Mouse (Mus musculus): ENCODE results near the gene Des.

DNA sequence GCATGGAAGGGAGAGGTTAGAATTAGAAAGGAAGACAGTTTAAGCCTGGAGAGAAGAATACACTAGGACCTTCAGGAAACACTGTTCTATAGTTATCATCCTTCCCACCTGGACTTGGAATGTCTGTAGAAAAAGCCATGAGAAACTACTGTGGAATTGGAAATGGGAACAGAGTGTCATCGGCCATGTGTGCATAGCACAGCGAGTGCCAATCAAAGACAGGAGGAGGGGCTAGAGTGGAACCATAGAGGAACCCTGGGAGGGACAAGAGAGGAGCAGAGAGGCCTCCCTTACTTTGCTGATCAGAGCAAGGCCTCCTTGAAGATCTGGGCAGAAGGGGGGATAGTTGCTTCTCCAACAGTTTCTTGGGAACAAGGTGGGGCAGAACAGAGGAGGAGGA is 19.1 kb downstream of the Des start:
- no peak for TF ChIP-seq CTCF (IDR thresholded peaks at IDR 0.05 in 2 of 3, conservative IDR thresholded peaks at IDR 0.05 in 1 of 3; ENCODE audit: control insufficient read depth in 1 of 3, insufficient read depth in 1 of 3, low read depth in 2 of 3, low read length in 3 of 3, poor library complexity in 1 of 3, severe bottlenecking in 1 of 3)
- no peak for TF ChIP-seq POLR2A (IDR thresholded peaks at IDR 0.05; ENCODE audit: control insufficient read depth in 1 of 2, insufficient read depth in 1 of 2, low read depth in 1 of 2, low read length in 2 of 2, poor library complexity in 1 of 2)
- TF ChIP-seq SIN3A (IDR thresholded peaks at IDR 0.05; ENCODE audit: low read length): no peak
- TF ChIP-seq E2F4 (IDR thresholded peaks at IDR 0.05; ENCODE audit: borderline replicate concordance, low read depth, low read length): no peak
- TF ChIP-seq EP300 (IDR thresholded peaks at IDR 0.05; ENCODE audit: low read depth in 1 of 2, low read length in 2 of 2): no peak
- no peak for TF ChIP-seq USF1 (IDR thresholded peaks at IDR 0.05; ENCODE audit: low read depth, low read length)
- TF ChIP-seq MAZ (IDR thresholded peaks at IDR 0.05; ENCODE audit: low read depth, low read length): no peak
- no peak for TF ChIP-seq USF2 (IDR thresholded peaks at IDR 0.05; ENCODE audit: borderline replicate concordance in 1 of 2, insufficient read depth in 1 of 2, low read depth in 1 of 2, low read length in 2 of 2)
- TF ChIP-seq CHD2 (IDR thresholded peaks at IDR 0.05; ENCODE audit: low read length): no peak
- TF ChIP-seq UBTF (IDR thresholded peaks at IDR 0.05; ENCODE audit: borderline replicate concordance, insufficient read depth, low read depth, low read length): no peak
- TF ChIP-seq KAT2A (conservative IDR thresholded peaks at IDR 0.05; ENCODE audit: low read depth, low read length): no peak
